ENCODE assay signal across 9 mouse cellular contexts in the genomic region with DNA sequence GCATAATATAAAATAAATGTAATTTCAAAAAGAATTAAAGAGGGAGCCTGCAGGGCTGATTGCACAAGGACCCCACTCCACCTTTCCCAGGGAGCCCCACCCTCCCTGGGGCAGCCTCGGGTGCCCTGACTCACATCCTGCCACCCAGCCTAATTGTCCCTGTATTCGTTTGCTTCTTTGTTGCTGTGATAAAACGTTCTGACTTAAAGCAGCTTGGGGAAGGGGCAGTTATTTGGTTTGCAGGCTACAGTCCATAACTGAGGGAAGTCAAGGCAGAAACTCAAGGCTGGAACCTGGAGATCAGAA. TPM values are rescaled to one million over a fixed set of nuclear protein-coding genes. Genes with fewer than 3 reads are reported as not detected.
A peak's percentile ranks its signal among the peaks of the same experiment; 100 is the strongest.
DNase-seq lines count a peak whose midpoint lies in the region; ATAC-seq and TF ChIP-seq lines count a peak whose summit lies in the region.
"Had no signal": no experiment of that assay in that cellular context is flagged by ENCODE, and none has a peak within 500 bp of the region (broad histone marks: within the 10 kb centered on the region; RNA-seq: fewer than 3 reads in every experiment).

No protein-coding gene starts in this region.

- peaks cover 71% of the 10 kb centered on the region for H3K27me3 ChIP-seq in heart, embryonic 12.5 days (replicated peaks)
- H3K27me3 ChIP-seq in liver, embryonic 15.5 days = peaks cover 46% of the 10 kb centered on the region
- peaks cover 75% of the 10 kb centered on the region for H3K27me3 ChIP-seq in embryonic facial prominence, embryonic 13.5 days
- 0 out of 2 replicates have a peak, but pooled peaks cover 3% of the 10 kb centered on the region for H3K27me3 ChIP-seq in midbrain, postnatal 0 days (ENCODE audit: insufficient read depth, low read length)
- H3K27me3 ChIP-seq in forebrain, embryonic 11.5 days (ENCODE audit: control insufficient read depth, insufficient read depth, low read length) = peaks cover 29% of the 10 kb centered on the region

- ATAC-seq in heart, embryonic 12.5 days (ENCODE audit: insufficient number of reproducible peaks, low FRiP score) = no peak
- ATAC-seq in liver, embryonic 15.5 days (ENCODE audit: insufficient read depth) = no peak
- ATAC-seq in embryonic facial prominence, embryonic 13.5 days (ENCODE audit: insufficient number of reproducible peaks, insufficient read depth, low FRiP score, low TSS enrichment, low read depth) = no peak
- no peak for ATAC-seq in midbrain, postnatal 0 days (ENCODE audit: low FRiP score)
- no peak for ATAC-seq in forebrain, embryonic 11.5 days (replicated peaks; ENCODE audit: low FRiP score)

- no peak overlapping the region for H3K9ac ChIP-seq in heart, embryonic 12.5 days
- no peak overlapping the region for H3K9ac ChIP-seq in liver, embryonic 15.5 days
- H3K9ac ChIP-seq in embryonic facial prominence, embryonic 13.5 days = 0 out of 2 replicates have a peak overlapping the region, but pooled peaks have one; percentile 80
- H3K9ac ChIP-seq in midbrain, postnatal 0 days (replicated peaks; ENCODE audit: low read length, poor library complexity, severe bottlenecking) = peak overlapping the region; percentile 75; the same call in 1 of the 2 replicates
- H3K9ac ChIP-seq in forebrain, embryonic 11.5 days (ENCODE audit: low read length) = no peak overlapping the region

- 24% methylated on average over 3 of the region's 3 CpGs for WGBS in heart, embryonic 12.5 days
- WGBS in liver, embryonic 15.5 days (ENCODE audit: insufficient replicate concordance) = 6% methylated on average over 3 of the region's 3 CpGs
- WGBS in embryonic facial prominence, embryonic 13.5 days = 25% methylated on average over 3 of the region's 3 CpGs
- 28% methylated on average over 3 of the region's 3 CpGs for WGBS in midbrain, postnatal 0 days
- WGBS in forebrain, embryonic 11.5 days = 14% methylated on average over 3 of the region's 3 CpGs

- no peaks in the 10 kb centered on the region for H3K9me3 ChIP-seq in heart, embryonic 12.5 days (replicated peaks)
- H3K9me3 ChIP-seq in liver, embryonic 15.5 days (replicated peaks) = no peaks in the 10 kb centered on the region
- H3K9me3 ChIP-seq in embryonic facial prominence, embryonic 13.5 days = no peaks in the 10 kb centered on the region
- no peaks in the 10 kb centered on the region for H3K9me3 ChIP-seq in midbrain, postnatal 0 days (ENCODE audit: low read length)
- H3K9me3 ChIP-seq in forebrain, embryonic 11.5 days (ENCODE audit: control insufficient read depth, low read length) = no peaks in the 10 kb centered on the region

- no peak for TF ChIP-seq CTCF in midbrain, postnatal 0 days (IDR thresholded peaks at IDR 0.05)

- peaks cover 13% of the 10 kb centered on the region for H3K4me1 ChIP-seq in heart, embryonic 12.5 days (replicated peaks)
- peaks cover 22% of the 10 kb centered on the region for H3K4me1 ChIP-seq in liver, embryonic 15.5 days (replicated peaks)
- H3K4me1 ChIP-seq in embryonic facial prominence, embryonic 13.5 days = peaks cover 16% of the 10 kb centered on the region
- peaks cover 16% of the 10 kb centered on the region; the same call in 1 of the 2 replicates for H3K4me1 ChIP-seq in midbrain, postnatal 0 days (ENCODE audit: insufficient read depth, low read length)
- H3K4me1 ChIP-seq in forebrain, embryonic 11.5 days (replicated peaks; ENCODE audit: control insufficient read depth, insufficient read depth, low read length) = peaks cover 8% of the 10 kb centered on the region

- H3K27ac ChIP-seq in heart, embryonic 12.5 days (ENCODE audit: poor library complexity, severe bottlenecking) = no peak overlapping the region
- no peak overlapping the region for H3K27ac ChIP-seq in liver, embryonic 15.5 days (replicated peaks)
- no peak overlapping the region for H3K27ac ChIP-seq in embryonic facial prominence, embryonic 13.5 days
- H3K27ac ChIP-seq in midbrain, postnatal 0 days (ENCODE audit: low read depth, low read length) = no peak overlapping the region
- H3K27ac ChIP-seq in forebrain, embryonic 11.5 days (ENCODE audit: low read depth, low read length) = no peak overlapping the region

- DNase-seq in heart, postnatal 25 days (ENCODE audit: low spot score) = no peak
- DNase-seq in liver = no peak
- no peak for DNase-seq in midbrain, postnatal 0 days (ENCODE audit: low spot score)
- no peak for DNase-seq in forebrain, embryonic 11.5 days (ENCODE audit: low spot score)
- DNase-seq in cerebellum, adult 11-12 months = no peak
- DNase-seq: lung, postnatal 14 days had no signal

- peak overlapping the region; percentile 96 for H3K4me2 ChIP-seq in heart, embryonic 12.5 days
- peak overlapping the region; percentile 94 for H3K4me2 ChIP-seq in liver, embryonic 15.5 days
- H3K4me2 ChIP-seq in embryonic facial prominence, embryonic 13.5 days = peak overlapping the region; percentile 92
- H3K4me2 ChIP-seq in midbrain, postnatal 0 days (ENCODE audit: low read depth, low read length, poor library complexity, severe bottlenecking) = peak overlapping the region; percentile 97; the same call in 1 of the 2 replicates
- no peak overlapping the region for H3K4me2 ChIP-seq in forebrain, embryonic 11.5 days (ENCODE audit: low read depth, low read length, severe bottlenecking)

- intact Hi-C loops in heart, postnatal 25 days (cut with DNase I) = loop anchor here (5.0 kb wide), 1 partner anchor 66 kb away; a partner anchor contains a TSS

- no peak overlapping the region for H3K4me3 ChIP-seq in heart, embryonic 12.5 days
- no peak overlapping the region for H3K4me3 ChIP-seq in liver, embryonic 15.5 days (replicated peaks)
- no peak overlapping the region for H3K4me3 ChIP-seq in embryonic facial prominence, embryonic 13.5 days
- H3K4me3 ChIP-seq in midbrain, postnatal 0 days (ENCODE audit: low read depth, low read length) = no peak overlapping the region
- no peak overlapping the region for H3K4me3 ChIP-seq in forebrain, embryonic 11.5 days (ENCODE audit: low read depth, low read length)

- peaks cover 25% of the 10 kb centered on the region for H3K36me3 ChIP-seq in heart, embryonic 12.5 days
- H3K36me3 ChIP-seq in liver, embryonic 15.5 days (replicated peaks) = no peaks in the 10 kb centered on the region; the same call in 1 of the 2 replicates
- H3K36me3 ChIP-seq in embryonic facial prominence, embryonic 13.5 days = peaks cover 24% of the 10 kb centered on the region
- peaks cover 14% of the 10 kb centered on the region for H3K36me3 ChIP-seq in midbrain, postnatal 0 days (ENCODE audit: insufficient read depth, low read length)
- H3K36me3 ChIP-seq in forebrain, embryonic 11.5 days (ENCODE audit: control insufficient read depth, insufficient read depth, low read length) = no peaks in the 10 kb centered on the region

RNA-seq across cellular contexts. Expression of a gene that starts 0.8 kb away (rescaled TPM):
- 14.8 and 19.3 TPM in 2 replicates for polyA plus RNA-seq in heart, embryonic 12.5 days (2016; fragmentation: Nextera tagmentation; extraction: Ambion mirVana)
- total RNA-seq in heart, postnatal 25 days (2021) = 10 to 100 TPM; 17.2 to 19.0 TPM
- 6.3 TPM in 2 replicates for polyA plus RNA-seq in liver, embryonic 15.5 days (2015; fragmentation: Nextera tagmentation; extraction: Ambion mirVana)
- polyA plus RNA-seq in embryonic facial prominence, embryonic 13.5 days (2015; fragmentation: Nextera tagmentation; extraction: Ambion mirVana) = 20.9 and 24.3 TPM in 2 replicates
- total RNA-seq in midbrain, postnatal 0 days (2014; rRNA removed) = 20.6 and 31.1 TPM in 2 replicates
- polyA plus RNA-seq in midbrain, postnatal 0 days (2015; fragmentation: Nextera tagmentation; extraction: Ambion mirVana) = 18.5 and 19.1 TPM in 2 replicates
- 6.0 and 7.2 TPM in 2 replicates for polyA plus RNA-seq in forebrain, embryonic 11.5 days (2014; fragmentation: Nextera tagmentation; extraction: Ambion mirVana)

RNA-seq across cellular contexts. Expression of a gene that starts 16.8 kb away (rescaled TPM):
- 0.47 and 0.55 TPM in 2 replicates for polyA plus RNA-seq in heart, embryonic 12.5 days (2016; fragmentation: Nextera tagmentation; extraction: Ambion mirVana)
- total RNA-seq in heart, postnatal 25 days (2021) = under 1 TPM; 0.55 to 0.73 TPM
- polyA plus RNA-seq in liver, embryonic 15.5 days (2015; fragmentation: Nextera tagmentation; extraction: Ambion mirVana) = 2.5 and 2.8 TPM in 2 replicates
- 0.25 and 0.88 TPM in 2 replicates for polyA plus RNA-seq in embryonic facial prominence, embryonic 13.5 days (2015; fragmentation: Nextera tagmentation; extraction: Ambion mirVana)
- 1.0 and 1.9 TPM in 2 replicates for total RNA-seq in midbrain, postnatal 0 days (2014; rRNA removed)
- 0.86 and 1.8 TPM in 2 replicates for polyA plus RNA-seq in midbrain, postnatal 0 days (2015; fragmentation: Nextera tagmentation; extraction: Ambion mirVana)
- 0.56 and 0.80 TPM in 2 replicates for polyA plus RNA-seq in forebrain, embryonic 11.5 days (2014; fragmentation: Nextera tagmentation; extraction: Ambion mirVana)

Comparison
In these comparisons a context has a peak if more than half of its experiments do, and no peak if none do; other contexts are left out.
1. H3K9ac ChIP-seq: peak in embryonic facial prominence, embryonic 13.5 days (single experiment) and midbrain, postnatal 0 days (single experiment); none in heart, embryonic 12.5 days (single experiment), liver, embryonic 15.5 days (single experiment) and forebrain, embryonic 11.5 days (single experiment).